Mouse (Mus musculus): Measurements from ENCODE around the gene Serpinf1. TPM values are rescaled to one million over a fixed set of nuclear protein-coding genes. Genes with fewer than 3 reads are reported as not detected.
"Not testable (repeated sequence)": the region's sequence is repeated elsewhere in the genome, so short reads cannot be mapped to it uniquely, and the experiment has no call there.

Gene Serpinf1
- total and polyA plus RNA-seq, 3 experiments, result 0.38 TPM; not detected in 2

- Histone ChIP-seq H3K36me3 (replicated peaks) (peaks cover 44% of the 10 kb centered on the region), H3K4me3 (ENCODE audit: low read depth, low read length) (no peak overlapping the region)
- DNase-seq (ENCODE audit: low spot score), result no peak
These were observed 22.4 kb downstream of the Serpinf1 start for GRCm38 (mm10) chr11:75400099-75400498.

DNA sequence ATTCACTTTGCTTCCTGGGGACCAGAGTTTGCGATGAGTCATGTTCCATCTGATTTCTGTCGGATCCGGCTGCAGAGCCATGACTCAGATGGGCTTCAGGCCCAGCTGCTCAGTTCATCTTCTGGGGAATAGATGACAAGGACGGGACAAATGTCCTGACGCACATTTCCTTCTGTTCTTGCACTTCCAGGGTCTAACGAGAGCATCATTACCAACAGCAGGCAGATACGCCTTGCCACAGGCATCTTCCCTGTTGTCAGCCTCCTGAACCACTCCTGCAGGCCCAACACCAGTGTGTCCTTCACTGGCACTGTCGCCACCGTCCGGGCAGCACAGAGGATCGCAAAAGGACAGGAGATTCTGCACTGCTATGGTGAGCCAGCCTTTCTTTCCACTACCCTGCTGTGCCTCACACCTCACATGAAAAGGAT is 23.1 kb downstream of the Serpinf1 start:
- peaks cover 38% of the 10 kb centered on the region for H3K36me3 ChIP-seq (replicated peaks)
- no peaks in the 10 kb centered on the region for H3K27me3 ChIP-seq (ENCODE audit: insufficient read depth, low read length)
- no peak for DNase-seq (ENCODE audit: low spot score)
- no peaks in the 10 kb centered on the region for H3K4me1 ChIP-seq (ENCODE audit: insufficient read depth, low read depth, low read length)
- H3K4me3 ChIP-seq (ENCODE audit: low read depth, low read length), result no peak overlapping the region
- H3K9me3 ChIP-seq (replicated peaks), result no peaks in the 10 kb centered on the region
- no peak for ATAC-seq (ENCODE audit: extremely low read depth, insufficient number of reproducible peaks, low FRiP score, poor library complexity, severe bottlenecking)
- TF ChIP-seq GATA2 (IDR thresholded peaks at IDR 0.05; ENCODE audit: borderline replicate concordance, low read depth, low read length) (no peak), GATA1 (IDR thresholded peaks at IDR 0.05; ENCODE audit: borderline replicate concordance, low read length) (no peak), POLR2AphosphoS5 (IDR thresholded peaks at IDR 0.05; ENCODE audit: insufficient replicate concordance, low read depth, low read length) (no peak), TAL1 (conservative IDR thresholded peaks at IDR 0.05; ENCODE audit: low read depth, low read length) (no peak), CTCF (IDR thresholded peaks at IDR 0.05; ENCODE audit: low read depth, low read length) (no peak)

More at GRCm38 (mm10) chr11:75400099-75400498, 22.4 kb downstream of the Serpinf1 start:
- Histone ChIP-seq H3K27me3 (ENCODE audit: insufficient read depth, low read length) (no peaks in the 10 kb centered on the region), H3K9me3 (replicated peaks) (no peaks in the 10 kb centered on the region), H3K4me1 (ENCODE audit: insufficient read depth, low read depth, low read length) (no peaks in the 10 kb centered on the region)
- TF ChIP-seq POLR2AphosphoS5 (IDR thresholded peaks at IDR 0.05; ENCODE audit: insufficient replicate concordance, low read depth, low read length) (no peak), GATA2 (IDR thresholded peaks at IDR 0.05; ENCODE audit: borderline replicate concordance, low read depth, low read length) (no peak), TAL1 (conservative IDR thresholded peaks at IDR 0.05; ENCODE audit: low read depth, low read length) (no peak), CTCF (IDR thresholded peaks at IDR 0.05; ENCODE audit: low read depth, low read length) (no peak), GATA1 (IDR thresholded peaks at IDR 0.05; ENCODE audit: borderline replicate concordance, low read length) (no peak)
- no peak for ATAC-seq (ENCODE audit: extremely low read depth, insufficient number of reproducible peaks, low FRiP score, poor library complexity, severe bottlenecking)

- TF ChIP-seq TAL1 (conservative IDR thresholded peaks at IDR 0.05; ENCODE audit: low read depth, low read length) (no peak), CTCF (IDR thresholded peaks at IDR 0.05; ENCODE audit: low read depth, low read length) (no peak), GATA1 (IDR thresholded peaks at IDR 0.05; ENCODE audit: borderline replicate concordance, low read length) (no peak), GATA2 (IDR thresholded peaks at IDR 0.05; ENCODE audit: borderline replicate concordance, low read depth, low read length) (no peak), POLR2AphosphoS5 (IDR thresholded peaks at IDR 0.05; ENCODE audit: insufficient replicate concordance, low read depth, low read length) (no peak)
- Histone ChIP-seq H3K36me3 (replicated peaks) (peaks cover 29% of the 10 kb centered on the region), H3K4me3 (ENCODE audit: low read depth, low read length) (no peak overlapping the region), H3K27me3 (ENCODE audit: insufficient read depth, low read length) (no peaks in the 10 kb centered on the region), H3K4me1 (ENCODE audit: insufficient read depth, low read depth, low read length) (no peaks in the 10 kb centered on the region), H3K9me3 (replicated peaks) (no peaks in the 10 kb centered on the region)
- ATAC-seq (ENCODE audit: extremely low read depth, insufficient number of reproducible peaks, low FRiP score, poor library complexity, severe bottlenecking) (no peak), DNase-seq (ENCODE audit: low spot score) (no peak)
These were observed 25.0 kb downstream of the Serpinf1 start for GRCm38 (mm10) chr11:75397452-75397851.

- TF ChIP-seq GATA1 (IDR thresholded peaks at IDR 0.05; ENCODE audit: borderline replicate concordance, low read length) (no peak), POLR2AphosphoS5 (IDR thresholded peaks at IDR 0.05; ENCODE audit: insufficient replicate concordance, low read depth, low read length) (no peak), GATA2 (IDR thresholded peaks at IDR 0.05; ENCODE audit: borderline replicate concordance, low read depth, low read length) (no peak), CTCF (IDR thresholded peaks at IDR 0.05; ENCODE audit: low read depth, low read length) (no peak), TAL1 (conservative IDR thresholded peaks at IDR 0.05; ENCODE audit: low read depth, low read length) (no peak)
- H3K36me3 ChIP-seq (replicated peaks), result peaks cover 23% of the 10 kb centered on the region
- H3K27me3 ChIP-seq (ENCODE audit: insufficient read depth, low read length), result no peaks in the 10 kb centered on the region
- no peak for DNase-seq (ENCODE audit: low spot score)
- no peaks in the 10 kb centered on the region for H3K9me3 ChIP-seq (replicated peaks)
- ATAC-seq (ENCODE audit: extremely low read depth, insufficient number of reproducible peaks, low FRiP score, poor library complexity, severe bottlenecking), result no peak
- H3K4me1 ChIP-seq (ENCODE audit: insufficient read depth, low read depth, low read length), result no peaks in the 10 kb centered on the region
- no peak overlapping the region for H3K4me3 ChIP-seq (ENCODE audit: low read depth, low read length)
These were observed 26.9 kb downstream of the Serpinf1 start for GRCm38 (mm10) chr11:75395611-75396010.

DNA sequence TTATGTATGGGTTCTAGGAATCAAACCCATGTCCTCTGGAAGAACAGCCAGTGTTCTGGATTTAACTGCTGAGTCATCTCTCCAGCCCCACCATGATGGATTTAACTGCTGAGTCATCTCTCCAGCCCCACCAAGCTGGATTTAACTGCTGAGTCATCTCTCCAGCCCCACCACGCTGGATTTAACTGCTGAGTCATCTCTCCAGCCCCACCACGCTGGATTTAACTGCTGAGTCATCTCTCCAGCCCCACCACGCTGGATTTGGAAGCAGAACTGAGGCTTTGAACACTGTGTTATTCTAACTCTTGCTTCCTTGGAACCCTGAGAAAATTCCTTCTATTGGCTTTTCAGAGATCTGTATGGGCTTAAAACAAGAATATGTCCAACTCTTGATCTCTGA is 39.0 kb downstream of the Serpinf1 start:
- H3K27me3 ChIP-seq (ENCODE audit: insufficient read depth, low read length); DNase-seq (ENCODE audit: low spot score); H3K4me3 ChIP-seq (ENCODE audit: low read depth, low read length); ATAC-seq (ENCODE audit: extremely low read depth, insufficient number of reproducible peaks, low FRiP score, poor library complexity, severe bottlenecking): not testable (repeated sequence)
- peaks cover 28% of the 10 kb centered on the region for H3K36me3 ChIP-seq (replicated peaks)
- peaks cover 13% of the 10 kb centered on the region for H3K4me1 ChIP-seq (ENCODE audit: insufficient read depth, low read depth, low read length)
- H3K9me3 ChIP-seq (replicated peaks), result peaks cover 11% of the 10 kb centered on the region

DNA sequence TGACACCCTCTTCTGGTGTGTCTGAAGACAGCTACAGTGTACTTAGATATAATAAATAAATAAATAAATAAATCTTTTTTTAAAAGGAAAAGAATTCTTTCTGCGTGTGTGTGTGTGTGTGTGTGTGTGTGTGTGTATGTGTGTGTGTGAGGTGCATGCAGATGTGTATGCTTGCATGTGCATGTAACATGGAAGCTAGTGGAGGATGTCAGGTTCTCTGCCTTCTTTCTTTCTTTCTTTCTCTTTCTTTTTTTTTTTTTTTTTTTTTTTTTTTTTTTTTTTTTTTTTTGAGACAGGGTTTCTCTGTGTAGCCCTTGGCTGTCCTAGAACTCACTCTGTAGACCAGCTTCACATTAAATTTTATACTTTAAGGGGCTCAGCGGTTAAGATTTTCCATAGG is 43.7 kb downstream of the Serpinf1 start:
- ATAC-seq (ENCODE audit: extremely low read depth, insufficient number of reproducible peaks, low FRiP score, poor library complexity, severe bottlenecking); DNase-seq (ENCODE audit: low spot score); H3K27me3 ChIP-seq (ENCODE audit: insufficient read depth, low read length); H3K9me3 ChIP-seq (replicated peaks); H3K4me3 ChIP-seq (ENCODE audit: low read depth, low read length): not testable (repeated sequence)
- Histone ChIP-seq H3K4me1 (ENCODE audit: insufficient read depth, low read depth, low read length) (peaks cover 24% of the 10 kb centered on the region), H3K36me3 (replicated peaks) (peaks cover 12% of the 10 kb centered on the region)

DNA sequence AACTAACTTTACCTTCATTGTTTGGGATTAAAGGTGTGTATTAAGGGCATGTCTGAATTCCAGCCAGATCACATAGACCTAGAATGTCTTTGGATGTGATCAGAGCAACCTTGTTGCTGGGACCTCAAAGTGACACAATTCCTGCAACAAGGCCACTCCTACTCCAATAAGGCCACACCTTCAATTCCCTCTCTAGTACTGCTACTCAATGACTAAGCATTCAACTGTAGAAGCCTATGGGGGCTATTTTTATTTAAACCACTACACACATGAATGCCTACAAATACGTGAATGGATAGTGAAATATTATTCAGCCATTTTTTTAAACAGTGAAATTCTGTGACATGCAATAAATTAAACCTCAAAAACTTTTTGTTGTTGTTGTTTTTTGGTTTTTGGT is 45.4 kb downstream of the Serpinf1 start:
- no peaks in the 10 kb centered on the region for H3K27me3 ChIP-seq (ENCODE audit: insufficient read depth, low read length)
- peaks cover 17% of the 10 kb centered on the region for H3K4me1 ChIP-seq (ENCODE audit: insufficient read depth, low read depth, low read length)
- H3K9me3 ChIP-seq (replicated peaks), result no peaks in the 10 kb centered on the region
- peaks cover 7% of the 10 kb centered on the region for H3K36me3 ChIP-seq (replicated peaks)
- DNase-seq (ENCODE audit: low spot score) (peak; percentile 49), ATAC-seq (ENCODE audit: extremely low read depth, insufficient number of reproducible peaks, low FRiP score, poor library complexity, severe bottlenecking) (peak; percentile 49; the same call in 1 of the 2 replicates)
- TF ChIP-seq POLR2AphosphoS5 (IDR thresholded peaks at IDR 0.05; ENCODE audit: insufficient replicate concordance, low read depth, low read length) (no peak), GATA1 (IDR thresholded peaks at IDR 0.05; ENCODE audit: borderline replicate concordance, low read length) (no peak), GATA2 (IDR thresholded peaks at IDR 0.05; ENCODE audit: borderline replicate concordance, low read depth, low read length) (no peak), CTCF (IDR thresholded peaks at IDR 0.05; ENCODE audit: low read depth, low read length) (no peak)
- H3K4me3 ChIP-seq (ENCODE audit: low read depth, low read length), result no peak overlapping the region

Other genes with a start within 250 kb of the Serpinf1 start
- 21.0 and 21.8 TPM in 2 replicates for gene Ovca2, start 243.9 kb downstream of the Serpinf1 start, total RNA-seq (2014; fragmentation: Nextera tagmentation)
- gene Ovca2, start 243.9 kb downstream of the Serpinf1 start, total RNA-seq (2017), result 20.9 and 21.7 TPM in 2 replicates
- 2.0 and 2.4 TPM in 2 replicates for gene Ovca2, start 243.9 kb downstream of the Serpinf1 start, polyA plus RNA-seq (2012)
- gene Dph1, start 231.5 kb downstream of the Serpinf1 start, total RNA-seq (2014; fragmentation: Nextera tagmentation), result 4.7 and 10.0 TPM in 2 replicates
- 6.1 and 8.7 TPM in 2 replicates for gene Dph1, start 231.5 kb downstream of the Serpinf1 start, total RNA-seq (2017)
- 61.5 and 93.9 TPM in 2 replicates for gene Dph1, start 231.5 kb downstream of the Serpinf1 start, polyA plus RNA-seq (2012)
- not detected in 2 replicates for gene Rtn4rl1, start 228.9 kb downstream of the Serpinf1 start, total RNA-seq (2014; fragmentation: Nextera tagmentation)
- not detected in 2 replicates for gene Rtn4rl1, start 228.9 kb downstream of the Serpinf1 start, total RNA-seq (2017)
- gene Rtn4rl1, start 228.9 kb downstream of the Serpinf1 start, polyA plus RNA-seq (2012), result not detected in 2 replicates
- gene Rpa1, start 74.4 kb downstream of the Serpinf1 start, total RNA-seq (2014; fragmentation: Nextera tagmentation), result 94.0 and 105 TPM in 2 replicates
- gene Rpa1, start 74.4 kb downstream of the Serpinf1 start, total RNA-seq (2017), result 284 and 317 TPM in 2 replicates
- 97.4 and 130 TPM in 2 replicates for gene Rpa1, start 74.4 kb downstream of the Serpinf1 start, polyA plus RNA-seq (2012)
- 6.3 and 12.4 TPM in 2 replicates for gene Smyd4, start 74.3 kb downstream of the Serpinf1 start, total RNA-seq (2014; fragmentation: Nextera tagmentation)
- gene Smyd4, start 74.3 kb downstream of the Serpinf1 start, total RNA-seq (2017), result 14.8 and 15.0 TPM in 2 replicates
- 1.1 TPM in 2 replicates for gene Smyd4, start 74.3 kb downstream of the Serpinf1 start, polyA plus RNA-seq (2012)
- not detected in 2 replicates for gene Serpinf2, start 16.9 kb upstream of the Serpinf1 start, total RNA-seq (2014; fragmentation: Nextera tagmentation)
- 0.33 and 0.41 TPM in 2 replicates for gene Serpinf2, start 16.9 kb upstream of the Serpinf1 start, total RNA-seq (2017)
- gene Serpinf2, start 16.9 kb upstream of the Serpinf1 start, polyA plus RNA-seq (2012), result 0.03 TPM in 1 of 2 replicates, not detected in the other
- gene Wdr81, start 32.0 kb upstream of the Serpinf1 start, total RNA-seq (2014; fragmentation: Nextera tagmentation), result 6.3 and 12.3 TPM in 2 replicates
- 15.0 and 17.4 TPM in 2 replicates for gene Wdr81, start 32.0 kb upstream of the Serpinf1 start, total RNA-seq (2017)
- 18.7 and 20.5 TPM in 2 replicates for gene Wdr81, start 32.0 kb upstream of the Serpinf1 start, polyA plus RNA-seq (2012)
- 1.7 TPM in 1 of 2 replicates, not detected in the other for gene Tlcd2, start 39.0 kb upstream of the Serpinf1 start, total RNA-seq (2014; fragmentation: Nextera tagmentation)
- gene Tlcd2, start 39.0 kb upstream of the Serpinf1 start, total RNA-seq (2017), result 0.58 and 1.8 TPM in 2 replicates
- gene Tlcd2, start 39.0 kb upstream of the Serpinf1 start, polyA plus RNA-seq (2012), result not detected in 2 replicates
- gene Prpf8, start 64.1 kb upstream of the Serpinf1 start, total RNA-seq (2014; fragmentation: Nextera tagmentation), result 537 and 539 TPM in 2 replicates
- 147 and 150 TPM in 2 replicates for gene Prpf8, start 64.1 kb upstream of the Serpinf1 start, total RNA-seq (2017)
- 55.3 and 90.1 TPM in 2 replicates for gene Prpf8, start 64.1 kb upstream of the Serpinf1 start, polyA plus RNA-seq (2012)
- 1.1 and 1.2 TPM in 2 replicates for gene Rilp, start 87.4 kb upstream of the Serpinf1 start, total RNA-seq (2014; fragmentation: Nextera tagmentation)
- 0.29 and 0.49 TPM in 2 replicates for gene Rilp, start 87.4 kb upstream of the Serpinf1 start, total RNA-seq (2017)
- gene Rilp, start 87.4 kb upstream of the Serpinf1 start, polyA plus RNA-seq (2012), result 0.18 and 0.25 TPM in 2 replicates
- not detected in 2 replicates for gene Scarf1, start 90.8 kb upstream of the Serpinf1 start, total RNA-seq (2014; fragmentation: Nextera tagmentation)
- 0.11 TPM in 1 of 2 replicates, not detected in the other for gene Scarf1, start 90.8 kb upstream of the Serpinf1 start, total RNA-seq (2017)
- gene Scarf1, start 90.8 kb upstream of the Serpinf1 start, polyA plus RNA-seq (2012), result 0.03 and 0.08 TPM in 2 replicates
- 11.5 and 14.2 TPM in 2 replicates for gene Slc43a2, start 109.0 kb upstream of the Serpinf1 start, total RNA-seq (2014; fragmentation: Nextera tagmentation)
- 3.8 and 4.2 TPM in 2 replicates for gene Slc43a2, start 109.0 kb upstream of the Serpinf1 start, total RNA-seq (2017)
- gene Slc43a2, start 109.0 kb upstream of the Serpinf1 start, polyA plus RNA-seq (2012), result 5.3 and 7.5 TPM in 2 replicates
- gene Pitpna, start 165.4 kb upstream of the Serpinf1 start, total RNA-seq (2014; fragmentation: Nextera tagmentation), result 97.5 and 111 TPM in 2 replicates
- 33.0 and 43.2 TPM in 2 replicates for gene Pitpna, start 165.4 kb upstream of the Serpinf1 start, total RNA-seq (2017)
- gene Pitpna, start 165.4 kb upstream of the Serpinf1 start, polyA plus RNA-seq (2012), result 24.5 and 32.3 TPM in 2 replicates
- 42.2 and 56.7 TPM in 2 replicates for gene Inpp5k, start 208.3 kb upstream of the Serpinf1 start, total RNA-seq (2014; fragmentation: Nextera tagmentation)
- gene Inpp5k, start 208.3 kb upstream of the Serpinf1 start, total RNA-seq (2017), result 26.0 and 29.9 TPM in 2 replicates
- 29.8 and 40.2 TPM in 2 replicates for gene Inpp5k, start 208.3 kb upstream of the Serpinf1 start, polyA plus RNA-seq (2012)
- 29.3 and 35.0 TPM in 2 replicates for gene Myo1c, start 227.8 kb upstream of the Serpinf1 start, total RNA-seq (2014; fragmentation: Nextera tagmentation)
- 23.2 and 24.0 TPM in 2 replicates for gene Myo1c, start 227.8 kb upstream of the Serpinf1 start, total RNA-seq (2017)
- gene Myo1c, start 227.8 kb upstream of the Serpinf1 start, polyA plus RNA-seq (2012), result 25.6 and 38.6 TPM in 2 replicates

Measured in G1E (cell line).